Mouse (Mus musculus) urinary bladder, postnatal 14 days (tissue): ENCODE measurements at regions not wholly inside any gene's neighbourhood (a gene's known extent, or its start where the extent isn't known, plus 50 kb on each side); places are given as distances from the start of the nearest gene placed in this dataset.
"Not testable (repeated sequence)": the region's sequence is repeated elsewhere in the genome, so short reads cannot be mapped to it uniquely, and the experiment has no call there.

Source experiments
- DNase-seq: peaks from one replicate; pipeline ENCODE4 v3.0.0; 2021; ENCODE audit warnings: low spot score

DNA sequence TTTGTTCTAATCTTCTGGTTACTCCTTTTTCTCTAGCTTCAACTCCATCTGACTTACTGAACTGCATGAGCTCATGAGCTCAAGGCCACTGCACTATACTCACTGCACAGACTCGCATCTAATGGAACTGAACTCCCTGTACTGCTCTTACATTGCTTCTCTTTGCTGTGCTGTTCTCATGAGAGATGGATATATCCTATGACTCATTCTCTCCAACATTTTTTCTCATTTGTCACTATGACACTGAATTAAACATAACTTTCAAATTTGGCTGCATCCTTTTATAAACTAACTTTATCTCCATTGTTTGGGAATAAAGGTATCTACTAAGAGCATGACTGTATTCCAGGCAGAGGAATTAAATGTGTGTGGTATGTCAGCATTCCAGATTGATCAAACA is 806.2 kb downstream of the Rab28 start:
- no peak for DNase-seq

DNA sequence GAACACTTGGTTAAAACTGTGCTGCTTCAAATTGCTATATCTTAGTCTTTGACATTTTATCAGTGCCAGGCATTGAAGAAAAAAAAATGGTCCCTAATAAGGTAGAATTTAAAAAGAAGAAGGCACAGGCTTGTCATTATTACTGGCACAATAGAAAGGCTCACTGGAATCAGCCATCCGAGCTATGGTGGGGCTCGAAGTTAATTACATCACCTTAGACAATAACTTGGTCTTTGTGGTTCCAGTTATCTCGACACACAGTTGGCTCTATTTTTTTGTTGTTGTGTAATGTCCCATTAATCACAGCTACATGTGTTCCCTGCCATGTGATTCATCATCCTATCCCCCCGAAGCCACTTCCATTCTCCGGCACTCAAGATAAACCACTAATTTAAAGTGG is 825.1 kb downstream of the Rab28 start:
- no peak for DNase-seq

DNA sequence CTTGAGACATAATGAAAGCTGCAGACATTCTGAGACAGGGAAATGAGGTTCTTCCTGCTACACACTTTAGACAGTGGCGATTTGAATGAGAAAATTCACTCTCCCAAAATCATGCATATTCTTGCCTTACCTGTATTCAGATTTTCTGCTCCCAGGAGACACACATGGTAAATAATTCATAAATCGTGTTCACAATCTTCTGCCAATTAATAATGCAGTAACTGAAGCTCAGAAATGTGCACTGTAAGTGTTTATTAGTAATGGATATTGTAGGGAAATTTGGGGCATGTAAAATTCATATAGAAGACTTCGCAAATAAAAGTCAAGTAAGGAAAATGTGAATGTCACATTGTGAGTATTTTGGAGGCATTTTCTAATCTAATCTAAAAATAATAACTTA is 830.2 kb downstream of the Rab28 start:
- DNase-seq, result no peak

DNA sequence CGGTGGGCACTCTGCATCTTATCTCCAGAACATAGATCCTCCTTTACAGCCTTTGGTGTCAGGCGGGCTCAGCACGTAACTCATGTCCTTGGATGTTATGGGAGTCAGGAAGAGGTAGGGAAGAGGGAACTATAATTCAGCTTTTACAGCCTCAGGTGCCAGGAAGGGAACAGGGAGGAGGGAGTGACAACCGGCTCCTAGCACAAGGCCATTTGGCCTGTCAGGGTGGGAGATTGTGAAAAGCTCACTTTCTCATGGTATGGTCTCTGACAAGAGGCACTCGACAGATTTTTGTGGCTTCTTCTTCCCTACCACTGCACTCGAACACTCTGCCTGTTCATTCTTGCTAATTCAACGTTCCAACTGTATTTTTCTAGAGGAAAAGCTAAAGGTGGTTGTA is 845.6 kb downstream of the Rab28 start:
- DNase-seq, result not testable (repeated sequence)
